In the genomic region with DNA sequence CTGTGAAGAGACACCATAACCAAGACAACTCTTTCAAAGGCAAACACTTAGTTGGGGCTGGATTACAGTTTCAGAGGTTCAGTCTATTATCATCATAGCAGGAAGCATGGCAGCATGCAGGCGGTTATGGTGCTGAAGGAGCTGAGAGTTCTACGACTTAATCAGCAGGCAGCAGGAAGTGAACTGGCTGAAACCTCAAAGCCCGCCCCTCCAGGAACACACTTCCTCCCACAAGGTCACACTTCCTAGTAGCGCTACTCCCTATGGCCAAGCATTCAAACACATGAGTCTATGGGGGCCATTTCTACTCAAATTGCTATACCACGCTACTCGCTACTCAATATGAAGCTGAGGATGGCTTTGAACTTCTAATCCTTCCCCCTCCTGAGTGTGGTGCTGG, we compare ENCODE assay signal across 19 mouse cellular contexts. TPM values are rescaled to one million over a fixed set of nuclear protein-coding genes. Genes with fewer than 3 reads are reported as not detected.
A peak's percentile ranks its signal among the peaks of the same experiment; 100 is the strongest.
DNase-seq lines count a peak whose midpoint lies in the region; ATAC-seq lines count a peak whose summit lies in the region.
"Had no signal": no experiment of that assay in that cellular context is flagged by ENCODE, and none has a peak within 500 bp of the region (broad histone marks: within the 10 kb centered on the region; RNA-seq: fewer than 3 reads in every experiment).

No protein-coding gene starts in this region.

- ATAC-seq in megakaryocyte progenitor cell, adult 5-6 weeks (replicated peaks; ENCODE audit: poor library complexity): peak; percentile 36
- ATAC-seq: CD4-positive, CD25-positive, alpha-beta regulatory T cell, adult 4 months; forebrain, embryonic 15.5 days; inflammation-experienced regulatory T-cells, adult 6 months had no signal

- DNase-seq in thymus, postnatal 4 days: peak; percentile 19
- DNase-seq in thymus, postnatal 25 days: no peak
- DNase-seq in ZHBTc4 (ENCODE audit: low read depth, low spot score): peak; percentile 41
- DNase-seq in cerebellum, adult 11-12 months: no peak
- no peak for DNase-seq in lung, postnatal 4 days
- DNase-seq in cerebellum, postnatal 4 days (ENCODE audit: low spot score in 2 of 2): no peak
- DNase-seq: adrenal gland, adult 2 months; adrenal gland, postnatal 25 days; cerebellum, adult 2 months; embryo, embryonic 11 days; gastrocnemius, postnatal 10 days had no signal

RNA-seq across cellular contexts. Expression of a gene that starts 31.1 kb away (rescaled TPM):
- total RNA-seq in megakaryocyte progenitor cell, adult 5-6 weeks (2015): not detected in 2 replicates
- not detected in 2 replicates for total RNA-seq in megakaryocyte progenitor cell, adult 5-6 weeks (2017)
- total RNA-seq: adrenal gland, adult 2 months; adrenal gland, postnatal 25 days; common myeloid progenitor, adult 5-6 weeks; G1E; heart, adult 8-10 months; heart, postnatal 25 days had no signal

Comparison
In these comparisons a context has a peak if more than half of its experiments do, and no peak if none do; other contexts are left out.
1. DNase-seq: peak in thymus, postnatal 4 days (single experiment) and ZHBTc4 (single experiment); none in thymus, postnatal 25 days (single experiment), cerebellum, adult 11-12 months (single experiment), lung, postnatal 4 days (0 of 2) and cerebellum, postnatal 4 days (0 of 2).